Mouse (Mus musculus): ENCODE measurements around the gene Gatd1.

Gene Gatd1

GRCm38 (mm10) chr7:141443081-141443821, 29.3 kb upstream of the Gatd1 start:
- no peak for ATAC-seq (ENCODE audit: insufficient number of reproducible peaks, low FRiP score, low TSS enrichment)

GRCm38 (mm10) chr7:141442199-141442598, 28.3 kb upstream of the Gatd1 start:
- ATAC-seq (ENCODE audit: insufficient number of reproducible peaks, low FRiP score, low TSS enrichment), result no peak

GRCm38 (mm10) chr7:141441460-141441859, 27.5 kb upstream of the Gatd1 start:
- ATAC-seq (ENCODE audit: insufficient number of reproducible peaks, low FRiP score, low TSS enrichment), result no peak

DNA sequence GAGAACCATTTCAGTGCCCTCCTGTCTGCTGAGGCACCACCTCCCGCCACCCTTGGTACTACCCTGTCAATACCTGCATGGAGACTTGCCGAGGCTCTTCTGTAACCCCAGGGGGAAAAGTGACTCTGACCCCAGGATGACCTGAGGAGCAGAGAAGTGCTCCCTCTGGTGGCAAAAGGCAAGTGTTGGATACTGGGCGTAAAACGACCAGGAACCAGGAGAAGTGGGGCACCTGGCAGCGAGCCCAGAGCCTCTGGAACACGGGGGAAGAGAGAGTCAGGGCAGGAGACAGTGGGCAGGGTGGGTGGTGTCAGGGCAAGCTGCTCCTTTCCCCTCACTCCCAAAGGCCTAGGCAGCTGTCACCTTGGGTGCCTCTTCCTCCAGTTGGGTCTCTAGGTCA, 26.7 kb upstream of the Gatd1 start:
- ATAC-seq (ENCODE audit: insufficient number of reproducible peaks, low FRiP score, low TSS enrichment), result no peak

DNA sequence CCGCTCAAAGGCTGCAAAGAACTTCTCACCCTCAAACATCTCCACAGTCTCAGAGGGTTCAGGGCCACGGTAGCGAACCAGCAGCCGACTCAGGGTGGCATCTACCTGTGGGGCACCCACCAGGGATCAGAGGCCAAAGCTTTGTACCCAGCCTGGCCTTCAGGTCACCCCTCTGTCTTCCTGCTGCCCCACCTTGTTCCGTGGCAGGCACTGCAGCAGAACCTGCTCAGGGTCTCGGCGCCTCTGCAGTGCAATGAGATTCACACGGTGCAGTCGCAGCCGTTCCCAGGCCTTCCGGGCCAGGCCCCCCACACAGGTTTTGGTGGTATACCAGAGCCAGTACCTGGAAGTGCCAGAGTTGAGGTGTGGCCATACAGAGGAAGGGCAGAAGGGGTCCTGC, 25.9 kb upstream of the Gatd1 start:
- no peak for ATAC-seq (ENCODE audit: insufficient number of reproducible peaks, low FRiP score, low TSS enrichment)

- ATAC-seq (ENCODE audit: insufficient number of reproducible peaks, low FRiP score, low TSS enrichment), result no peak
These were observed 25.3 kb upstream of the Gatd1 start for GRCm38 (mm10) chr7:141439140-141439679.

- ATAC-seq (ENCODE audit: insufficient number of reproducible peaks, low FRiP score, low TSS enrichment), result peak; percentile 15; the same call in 1 of the 2 replicates
These were observed 24.4 kb upstream of the Gatd1 start for GRCm38 (mm10) chr7:141438201-141438968.

- peak; percentile 18; the same call in 1 of the 2 replicates for ATAC-seq (ENCODE audit: insufficient number of reproducible peaks, low FRiP score, low TSS enrichment)
These were observed 23.5 kb upstream of the Gatd1 start, which contains the start of gene Slc25a22 for GRCm38 (mm10) chr7:141437178-141438120. TSS of gene Slc25a22 (minus strand) at chr7:141437892.

GRCm38 (mm10) chr7:141436523-141436892, 22.6 kb upstream of the Gatd1 start:
- no peak for ATAC-seq (ENCODE audit: insufficient number of reproducible peaks, low FRiP score, low TSS enrichment)

DNA sequence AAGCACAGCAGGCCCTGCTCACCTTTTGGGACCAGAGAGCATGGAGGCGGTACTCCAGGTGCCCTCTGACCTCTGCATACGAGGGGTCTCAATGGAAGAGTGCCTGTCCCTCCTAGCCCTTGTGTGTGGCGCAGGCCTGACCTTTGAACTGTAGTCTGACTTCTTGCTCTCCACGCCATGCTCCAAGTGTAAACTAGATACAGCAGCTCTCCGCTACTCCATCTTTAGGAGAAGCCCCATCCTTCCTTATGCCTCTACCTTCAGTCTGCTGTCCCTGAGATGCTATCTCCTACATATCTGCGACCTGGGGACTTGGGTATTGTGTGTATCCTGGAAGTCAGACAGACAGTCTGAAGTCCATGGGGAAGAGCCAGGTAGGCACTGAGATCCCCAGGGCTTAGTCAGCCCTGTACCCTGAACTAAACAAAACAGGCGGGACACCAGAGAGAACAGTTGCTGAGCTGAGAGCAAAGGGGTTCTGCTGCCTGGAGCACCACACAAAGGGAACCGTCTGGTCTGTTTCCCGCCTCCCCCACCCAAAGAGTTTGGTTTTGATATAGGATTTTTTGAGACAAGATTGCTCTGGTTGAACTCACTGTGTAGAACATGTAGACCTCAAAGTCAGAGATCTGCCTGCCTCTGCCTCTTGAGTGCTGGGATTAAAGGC, 22.1 kb upstream of the Gatd1 start:
- no peak for ATAC-seq (ENCODE audit: insufficient number of reproducible peaks, low FRiP score, low TSS enrichment)

DNA sequence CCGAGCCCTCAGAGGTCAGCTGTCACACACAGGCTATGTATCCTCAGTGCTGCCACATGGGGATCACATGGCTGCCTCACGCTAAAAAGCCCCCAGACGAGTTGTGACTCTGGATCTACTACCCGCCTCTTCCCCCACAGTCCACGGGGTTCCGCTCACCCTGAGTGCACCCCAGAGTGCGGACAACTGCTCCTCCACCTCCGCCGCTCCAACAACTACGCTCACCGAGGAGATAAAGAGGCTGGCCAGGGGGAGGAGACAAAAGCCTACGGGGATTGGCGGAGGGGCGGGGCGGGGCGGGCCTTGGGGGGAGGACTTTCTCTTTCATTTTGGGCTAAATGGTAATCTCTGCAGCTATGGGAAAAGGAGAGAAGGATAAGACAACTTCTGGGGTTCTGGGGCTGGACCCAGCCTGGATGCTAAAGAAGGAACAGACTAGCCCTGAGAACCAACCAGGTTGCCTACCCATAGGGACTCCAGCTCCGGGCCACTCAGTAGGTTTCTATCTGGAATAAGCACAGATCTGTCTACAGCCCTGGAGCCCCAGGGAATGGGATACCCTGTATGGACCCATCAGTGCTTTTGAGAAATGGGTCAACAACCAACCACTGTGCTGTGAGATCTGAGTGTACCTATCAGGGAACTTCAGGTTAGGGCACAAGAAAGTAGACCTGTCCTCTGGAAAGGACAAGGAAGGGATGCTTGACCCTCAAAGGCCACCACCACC, 21.4 kb upstream of the Gatd1 start:
- ATAC-seq (ENCODE audit: insufficient number of reproducible peaks, low FRiP score, low TSS enrichment), result no peak

DNA sequence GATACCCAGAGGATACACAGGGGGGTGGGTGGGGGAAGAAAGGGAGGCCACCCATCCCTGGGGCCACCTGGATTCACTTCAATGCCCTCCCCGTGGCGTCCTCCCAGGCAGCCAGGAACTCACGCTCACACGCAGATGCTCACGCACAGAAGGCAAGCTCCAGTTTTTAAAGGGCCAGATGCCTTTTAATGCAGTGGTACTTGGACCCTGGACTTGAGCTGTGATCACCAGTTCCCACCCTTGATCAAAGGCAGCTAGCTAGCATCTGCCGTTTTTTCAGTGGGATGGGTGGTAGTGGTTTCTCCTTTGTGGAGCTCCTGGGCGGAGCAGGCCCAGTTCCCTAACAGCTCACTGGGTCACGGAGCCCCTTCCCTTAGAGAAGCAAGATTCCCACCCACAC, 20.5 kb upstream of the Gatd1 start:
- no peak for ATAC-seq (ENCODE audit: insufficient number of reproducible peaks, low FRiP score, low TSS enrichment)

GRCm38 (mm10) chr7:141433517-141434400, 19.8 kb upstream of the Gatd1 start:
- ATAC-seq (ENCODE audit: insufficient number of reproducible peaks, low FRiP score, low TSS enrichment), result no peak

- peak; percentile 29; the same call in 1 of the 2 replicates for ATAC-seq (ENCODE audit: insufficient number of reproducible peaks, low FRiP score, low TSS enrichment)
These were observed 19.0 kb upstream of the Gatd1 start for GRCm38 (mm10) chr7:141432741-141433516.

GRCm38 (mm10) chr7:141432186-141432611, 18.3 kb upstream of the Gatd1 start:
- no peak for ATAC-seq (ENCODE audit: insufficient number of reproducible peaks, low FRiP score, low TSS enrichment)

DNA sequence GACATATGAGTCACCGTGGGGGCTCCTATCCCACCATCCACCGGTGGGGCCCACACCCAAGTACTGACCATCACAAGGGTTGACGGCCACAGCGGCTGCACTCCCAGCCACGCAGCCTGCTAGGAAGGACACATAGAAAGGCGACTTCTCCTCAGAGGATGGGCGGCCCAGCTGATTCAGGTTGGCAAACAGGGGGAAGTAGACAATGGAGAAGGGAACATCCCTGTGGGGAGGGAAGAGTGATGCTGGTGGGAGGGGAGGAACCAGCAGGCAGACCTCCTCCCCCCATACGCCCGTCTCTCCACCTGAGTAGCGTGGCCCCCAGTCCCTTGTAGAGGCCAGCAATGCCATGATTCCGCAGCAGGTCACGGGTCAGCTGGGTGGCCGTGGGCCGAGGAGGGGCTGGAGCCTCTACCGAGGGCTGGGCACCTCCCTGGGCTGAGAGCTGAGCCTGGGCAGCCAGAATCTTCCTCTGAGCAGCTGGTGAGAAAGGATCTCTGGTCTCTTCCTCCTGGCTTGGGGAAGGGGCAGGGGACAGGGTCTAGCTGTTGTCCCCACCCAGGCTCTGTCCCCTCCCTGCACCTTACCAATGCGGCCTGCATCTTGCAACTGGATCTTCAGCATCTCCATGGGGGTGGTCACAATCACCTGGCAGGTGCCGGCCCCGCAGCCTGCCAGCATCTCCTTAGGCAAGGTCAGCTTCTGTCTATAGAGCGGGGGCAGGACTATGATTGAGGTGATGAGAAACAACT, 17.7 kb upstream of the Gatd1 start:
- no peak for ATAC-seq (ENCODE audit: insufficient number of reproducible peaks, low FRiP score, low TSS enrichment)
